Mouse (Mus musculus) intestine, embryonic 14.5 days (tissue): ENCODE data around the gene Uhrf1bp1. TPM values are rescaled to one million over a fixed set of nuclear protein-coding genes. Genes with fewer than 3 reads are reported as not detected.
A peak's percentile ranks its signal among the peaks of the same experiment; 100 is the strongest.
"Not testable (repeated sequence)": the region's sequence is repeated elsewhere in the genome, so short reads cannot be mapped to it uniquely, and the experiment has no call there.

Experiments
- ATAC-seq: fragments of 200-750 bp; cut with Nextera tagmentation; replicated peaks from 2 replicates; pipeline ENCODE4 v1.8.0; 2017; ENCODE audit warnings: low read depth, moderate number of reproducible peaks, moderate TSS enrichment, moderate library complexity; ENCODE audit not compliant: low FRiP score, low TSS enrichment
- DNase-seq: peaks from one replicate; pipeline ENCODE4 v3.0.0-alpha.2; 2018; ENCODE audit warnings: low spot score
- H3K27ac ChIP-seq: fragments of 300-500 bp; sonication (generic); 2 replicates; pipeline ENCODE4 v1.5.1; 2014; ENCODE audit warnings: low read depth, mild to moderate bottlenecking, control low read depth
- H3K27me3 ChIP-seq: fragments of 300-500 bp; sonication (generic); replicated peaks from 2 replicates; pipeline ENCODE4 v1.6.1; 2014; ENCODE audit warnings: low read length, control low read depth; ENCODE audit not compliant: control insufficient read depth, insufficient read depth
- H3K36me3 ChIP-seq: fragments of 300-500 bp; sonication (generic); 2 replicates; pipeline ENCODE4 v1.6.1; 2014; ENCODE audit warnings: low read length, control low read depth; ENCODE audit not compliant: control insufficient read depth, insufficient read depth
- H3K4me1 ChIP-seq: fragments of 300-500 bp; sonication (generic); replicated peaks from 2 replicates; pipeline ENCODE4 v1.6.1; 2014; ENCODE audit warnings: low read length, control low read depth, mixed read lengths; ENCODE audit not compliant: control insufficient read depth, insufficient read depth
- H3K4me2 ChIP-seq: fragments of 300-500 bp; sonication (generic); 2 replicates; pipeline ENCODE4 v1.6.1; 2014; ENCODE audit warnings: low read length
- H3K4me3 ChIP-seq: fragments of 300-500 bp; sonication (generic); 2 replicates; pipeline ENCODE4 v1.5.1; 2014; ENCODE audit warnings: low read depth, low read length, control low read depth, mixed read lengths
- H3K9ac ChIP-seq: fragments of 300-500 bp; sonication (generic); 2 replicates; pipeline ENCODE4 v1.6.1; 2014; ENCODE audit warnings: mild to moderate bottlenecking, low read length
- H3K9me3 ChIP-seq: fragments of 300-500 bp; sonication (generic); 2 replicates; pipeline ENCODE4 v1.6.1; 2016; ENCODE audit warnings: low read length, control low read depth; ENCODE audit not compliant: control insufficient read depth
- WGBS: fragments of 180-500 bp; shearing (Covaris S2); extraction: QIAGEN DNeasy Blood & Tissue Kit; methylation state at CpG from one replicate; pipeline ENCODE4 v1.1.7; 2014; 5-methylcytosine and 5-hydroxymethylcytosine counted together
- polyA plus RNA-seq: library from polyadenylated mRNA; unstranded; fragments of >200 nt; fragmentation: Nextera tagmentation; extraction: Ambion mirVana; gene quantifications from 2 replicates; pipeline ENCODE4 v1.2.1, GENCODE M21; 2014

The Uhrf1bp1 gene
- polyA plus RNA-seq, 1 experiment from 2014 or later, result 5.8 TPM

GRCm38 (mm10) chr17:27827511-27827910 lies 28.7 kb upstream of the Uhrf1bp1 start:
- Histone ChIP-seq H3K4me3 (peak overlapping the region; percentile 31; the same call in 1 of the 2 replicates), H3K4me1 (peaks cover 11% of the 10 kb centered on the region; the same call in 1 of the 2 replicates), H3K27ac (no peak overlapping the region), H3K4me2 (peak overlapping the region; percentile 68), H3K27me3 (no peaks in the 10 kb centered on the region), H3K9ac (no peak overlapping the region), H3K36me3 (no peaks in the 10 kb centered on the region), H3K9me3 (no peaks in the 10 kb centered on the region)
- no peak for DNase-seq
- WGBS, result 40% methylated on average over 6 of the region's 6 CpGs
- no peak for ATAC-seq

- DNase-seq (no peak), ATAC-seq (no peak)
- no peak overlapping the region for H3K27ac ChIP-seq
- WGBS, result 51% methylated on average over 7 of the region's 7 CpGs
- H3K4me1 ChIP-seq, result peaks cover 11% of the 10 kb centered on the region; the same call in 1 of the 2 replicates
- H3K27me3 ChIP-seq, result no peaks in the 10 kb centered on the region
- H3K4me2 ChIP-seq, result no peak overlapping the region
- H3K4me3 ChIP-seq, result no peak overlapping the region
- no peaks in the 10 kb centered on the region for H3K36me3 ChIP-seq
- H3K9me3 ChIP-seq, result no peaks in the 10 kb centered on the region
- no peak overlapping the region for H3K9ac ChIP-seq
Measured at GRCm38 (mm10) chr17:27830411-27830810, 25.8 kb upstream of the Uhrf1bp1 start.

GRCm38 (mm10) chr17:27837850-27838249 lies 18.4 kb upstream of the Uhrf1bp1 start, which contains the start of gene Snrpc:
TSS of gene Snrpc (plus strand) at chr17:27838150.
- H3K9ac ChIP-seq, result not testable (repeated sequence)

GRCm38 (mm10) chr17:27839469-27840252 lies 16.6 kb upstream of the Uhrf1bp1 start:
- 2% methylated on average over 35 of the region's 35 CpGs for WGBS
- Histone ChIP-seq H3K9ac (peak overlapping the region; percentile 71), H3K27ac (peak overlapping the region; percentile 34), H3K4me3 (peak overlapping the region; percentile 78), H3K4me1 (peaks cover 6% of the 10 kb centered on the region), H3K36me3 (peaks cover 25% of the 10 kb centered on the region), H3K9me3 (no peaks in the 10 kb centered on the region), H3K27me3 (no peaks in the 10 kb centered on the region), H3K4me2 (peak overlapping the region; percentile 88)
- ATAC-seq (peak; percentile 93), DNase-seq (peak; percentile 96)

More at GRCm38 (mm10) chr17:27837850-27838249, 18.4 kb upstream of the Uhrf1bp1 start, which contains the start of gene Snrpc:
- H3K4me1 ChIP-seq, H3K27me3 ChIP-seq, H3K9me3 ChIP-seq, H3K4me2 ChIP-seq, ATAC-seq, DNase-seq, H3K36me3 ChIP-seq: not testable (repeated sequence)
- Histone ChIP-seq H3K27ac (peak within 1 kb of the TSS; percentile 34; the same call in 1 of the 2 replicates), H3K4me3 (peak within 1 kb of the TSS; percentile 78; the same call in 1 of the 2 replicates)
- WGBS, result 73% methylated on average over 3 of the region's 4 CpGs

- no peaks in the 10 kb centered on the region for H3K9me3 ChIP-seq
- H3K36me3 ChIP-seq, result peaks cover 92% of the 10 kb centered on the region
- H3K4me2 ChIP-seq, result no peak overlapping the region
- H3K27ac ChIP-seq, result no peak overlapping the region
- ATAC-seq (no peak), DNase-seq (no peak)
- no peak overlapping the region for H3K4me3 ChIP-seq
- 95% methylated on average over 1 of the region's 1 CpGs for WGBS
- H3K4me1 ChIP-seq, result no peaks in the 10 kb centered on the region
- H3K27me3 ChIP-seq, result no peaks in the 10 kb centered on the region
- H3K9ac ChIP-seq, result no peak overlapping the region
Measured at GRCm38 (mm10) chr17:27848351-27848750, 7.9 kb upstream of the Uhrf1bp1 start.

GRCm38 (mm10) chr17:27851076-27851475 lies 5.2 kb upstream of the Uhrf1bp1 start:
- Histone ChIP-seq H3K27me3 (no peaks in the 10 kb centered on the region), H3K36me3 (peaks cover 76% of the 10 kb centered on the region)
- WGBS, result 71% methylated on average over 3 of the region's 3 CpGs

GRCm38 (mm10) chr17:27856798-27857648 lies 782 bp downstream of the Uhrf1bp1 start:
- ATAC-seq, result peak; percentile 59

More at GRCm38 (mm10) chr17:27851076-27851475, 5.2 kb upstream of the Uhrf1bp1 start:
- DNase-seq (no peak), ATAC-seq (no peak)
- Histone ChIP-seq H3K4me3 (no peak overlapping the region), H3K4me1 (no peaks in the 10 kb centered on the region), H3K9ac (no peak overlapping the region), H3K9me3 (no peaks in the 10 kb centered on the region), H3K27ac (no peak overlapping the region), H3K4me2 (no peak overlapping the region)

GRCm38 (mm10) chr17:27857649-27858475 lies 1.6 kb downstream of the Uhrf1bp1 start:
- no peak for DNase-seq
- H3K4me1 ChIP-seq, result peaks cover 15% of the 10 kb centered on the region
- H3K9ac ChIP-seq, result peak overlapping the region; percentile 87; the same call in 1 of the 2 replicates
- H3K4me2 ChIP-seq, result peak overlapping the region; percentile 93
- 44% methylated on average over 11 of the region's 11 CpGs for WGBS
- no peaks in the 10 kb centered on the region for H3K9me3 ChIP-seq
- H3K36me3 ChIP-seq, result peaks cover 12% of the 10 kb centered on the region
- H3K27ac ChIP-seq, result no peak overlapping the region
- no peaks in the 10 kb centered on the region for H3K27me3 ChIP-seq
- H3K4me3 ChIP-seq, result peak overlapping the region; percentile 94
- no peak for ATAC-seq

More at GRCm38 (mm10) chr17:27856798-27857648, 782 bp downstream of the Uhrf1bp1 start:
- WGBS, result 1% methylated on average over 50 of the region's 52 CpGs
- DNase-seq, result peak; percentile 88
- H3K9me3 ChIP-seq, result no peaks in the 10 kb centered on the region
- H3K36me3 ChIP-seq, result peaks cover 20% of the 10 kb centered on the region
- H3K9ac ChIP-seq, result peak overlapping the region; percentile 87
- no peaks in the 10 kb centered on the region for H3K27me3 ChIP-seq
- H3K27ac ChIP-seq, result peak overlapping the region; percentile 71
- H3K4me1 ChIP-seq, result peaks cover 15% of the 10 kb centered on the region
- peak overlapping the region; percentile 93 for H3K4me2 ChIP-seq
- peak overlapping the region; percentile 94 for H3K4me3 ChIP-seq
